Mouse (Mus musculus): ENCODE data around the gene Fbxl7.

Fbxl7 gene

GRCm38 (mm10) chr15:26519220-26519631 is 376.2 kb downstream of the Fbxl7 start:
- no peak for DNase-seq (ENCODE audit: extremely low read depth, low read depth, low spot score)

GRCm38 (mm10) chr15:26501024-26501423 is 394.4 kb downstream of the Fbxl7 start:
- DNase-seq (ENCODE audit: extremely low read depth, low read depth, low spot score): no peak
